Mouse (Mus musculus) forelimb bud, embryonic 11.5 days (tissue): ENCODE measurements at regions not wholly inside any gene's neighbourhood (a gene's known extent, or its start where the extent isn't known, plus 50 kb on each side); places are given as distances from the start of the nearest gene placed in this dataset.
A peak's percentile ranks its signal among the peaks of the same experiment; 100 is the strongest.

Source experiments
- DNase-seq: peaks from one replicate; pipeline ENCODE4 v3.0.0-alpha.2; 2012; ENCODE audit warnings: low read depth, low spot score

GRCm38 (mm10) chr12:63393411-63393810, 1081.1 kb downstream of the Fscb start:
- DNase-seq: no peak

- peak; percentile 2 for DNase-seq
Observed at GRCm38 (mm10) chr12:63380681-63381080, 1093.8 kb downstream of the Fscb start.

- peak; percentile 1 for DNase-seq
Observed at GRCm38 (mm10) chr12:63369259-63369822, 1105.1 kb downstream of the Fscb start.
